Mouse (Mus musculus): ENCODE measurements at regions not wholly inside any gene's neighbourhood (a gene's known extent, or its start where the extent isn't known, plus 50 kb on each side); places are given as distances from the start of the nearest gene placed in this dataset.

- H3K27ac ChIP-seq: peak overlapping the region; percentile 26; the same call in 1 of the 2 replicates
- 26% methylated on average over 4 of the region's 4 CpGs for WGBS
- H3K9ac ChIP-seq (ENCODE audit: low read depth, low read length): no peak overlapping the region
- H3K79me2 ChIP-seq (replicated peaks; ENCODE audit: control insufficient read depth, insufficient read depth, low read length): no peaks in the 10 kb centered on the region
- DNase-seq: peak in 1 of 2 experiments; percentile 8
- no peaks in the 10 kb centered on the region for H3K36me3 ChIP-seq (ENCODE audit: control insufficient read depth, insufficient read depth, low read length)
- peaks cover 3% of the 10 kb centered on the region for H3K4me1 ChIP-seq (ENCODE audit: control insufficient read depth, insufficient read depth, low read length)
- H3K27me3 ChIP-seq (ENCODE audit: control insufficient read depth, insufficient read depth, low read length): no peaks in the 10 kb centered on the region
- no peak overlapping the region for H3K4me3 ChIP-seq
- TF ChIP-seq POLR2A (IDR thresholded peaks at IDR 0.05; ENCODE audit: insufficient read depth, low read depth, low read length) (no peak), EP300 (IDR thresholded peaks at IDR 0.05; ENCODE audit: insufficient read depth, low read depth, low read length) (no peak), CTCF (IDR thresholded peaks at IDR 0.05) (no peak)
- intact Hi-C loops (cut with DNase I): no loop called here
Observed at GRCm38 (mm10) chr19:18101423-18102341, 264.2 kb upstream of the Pcsk5 start.

DNA sequence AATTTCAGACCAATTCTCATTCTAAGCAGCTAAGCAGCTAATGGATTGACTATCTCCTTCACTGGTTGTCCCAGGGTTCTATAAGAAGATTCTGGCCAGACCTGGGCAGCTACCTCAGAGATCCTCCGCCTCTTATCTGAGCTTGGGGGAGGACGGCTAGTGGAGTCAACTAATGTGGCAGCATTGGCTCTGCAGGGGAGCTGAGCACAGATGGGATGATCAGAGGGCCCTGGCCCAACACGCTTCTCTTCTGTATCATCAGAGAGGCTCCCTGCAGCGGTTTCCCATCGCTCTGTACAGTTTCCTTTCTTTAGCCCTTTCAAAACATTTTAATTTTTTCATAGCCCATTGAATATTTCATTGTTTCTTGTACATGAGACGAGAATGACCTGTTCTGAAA, 245.9 kb upstream of the Pcsk5 start:
- Histone ChIP-seq H3K4me3 (no peak overlapping the region), H3K27ac (no peak overlapping the region), H3K79me2 (replicated peaks; ENCODE audit: control insufficient read depth, insufficient read depth, low read length) (no peaks in the 10 kb centered on the region), H3K27me3 (ENCODE audit: control insufficient read depth, insufficient read depth, low read length) (no peaks in the 10 kb centered on the region), H3K4me1 (ENCODE audit: control insufficient read depth, insufficient read depth, low read length) (no peaks in the 10 kb centered on the region), H3K9ac (ENCODE audit: low read depth, low read length) (no peak overlapping the region), H3K36me3 (ENCODE audit: control insufficient read depth, insufficient read depth, low read length) (no peaks in the 10 kb centered on the region)
- intact Hi-C loops (cut with DNase I): no loop called here
- DNase-seq: no peak
- TF ChIP-seq CTCF (IDR thresholded peaks at IDR 0.05): no peak
- WGBS: 74% methylated on average over 6 of the region's 6 CpGs

DNA sequence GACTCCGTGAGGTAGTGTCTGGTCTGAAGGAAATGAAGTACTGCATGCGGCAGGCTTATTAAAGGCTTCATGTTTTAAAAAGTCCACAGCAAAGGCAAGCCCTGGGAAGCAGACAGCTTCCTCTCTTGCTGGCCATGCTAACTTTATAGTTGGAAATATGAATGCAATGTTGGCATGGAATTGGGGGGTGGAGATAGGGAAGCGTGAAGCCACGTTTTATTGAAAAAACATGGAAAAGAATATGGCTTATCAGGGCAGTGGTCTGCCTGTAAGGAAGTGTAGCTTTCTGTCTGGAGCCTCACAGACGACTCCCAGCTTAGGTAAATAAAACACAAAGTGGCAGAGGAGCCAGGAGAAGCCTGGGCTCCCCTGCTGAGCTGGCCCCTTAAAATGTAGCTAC, 231.5 kb upstream of the Pcsk5 start:
- 30% methylated on average over 5 of the region's 5 CpGs for WGBS

GRCm38 (mm10) chr19:18067855-18068494, 230.5 kb upstream of the Pcsk5 start:
- H3K79me2 ChIP-seq (replicated peaks; ENCODE audit: control insufficient read depth, insufficient read depth, low read length): no peaks in the 10 kb centered on the region
- no peaks in the 10 kb centered on the region for H3K36me3 ChIP-seq (ENCODE audit: control insufficient read depth, insufficient read depth, low read length)
- H3K27ac ChIP-seq: no peak overlapping the region
- H3K27me3 ChIP-seq (ENCODE audit: control insufficient read depth, insufficient read depth, low read length): no peaks in the 10 kb centered on the region
- 70% methylated on average over 8 of the region's 8 CpGs for WGBS
- H3K4me1 ChIP-seq (ENCODE audit: control insufficient read depth, insufficient read depth, low read length): no peaks in the 10 kb centered on the region
- no peak overlapping the region for H3K9ac ChIP-seq (ENCODE audit: low read depth, low read length)
- TF ChIP-seq CTCF (IDR thresholded peaks at IDR 0.05): no peak
- TF ChIP-seq EP300 (IDR thresholded peaks at IDR 0.05; ENCODE audit: insufficient read depth, low read depth, low read length): no peak
- no peak for TF ChIP-seq POLR2A (IDR thresholded peaks at IDR 0.05; ENCODE audit: insufficient read depth, low read depth, low read length)
- DNase-seq: no peak
- H3K4me3 ChIP-seq: no peak overlapping the region
- intact Hi-C loops (cut with DNase I): no loop called here

More for the DNA sequence above, 231.5 kb upstream of the Pcsk5 start:
- H3K4me3 ChIP-seq: no peak overlapping the region
- H3K27me3 ChIP-seq (ENCODE audit: control insufficient read depth, insufficient read depth, low read length): no peaks in the 10 kb centered on the region
- intact Hi-C loops (cut with DNase I): no loop called here
- no peaks in the 10 kb centered on the region for H3K79me2 ChIP-seq (replicated peaks; ENCODE audit: control insufficient read depth, insufficient read depth, low read length)
- no peaks in the 10 kb centered on the region for H3K4me1 ChIP-seq (ENCODE audit: control insufficient read depth, insufficient read depth, low read length)
- TF ChIP-seq CTCF (IDR thresholded peaks at IDR 0.05): no peak
- TF ChIP-seq EP300 (IDR thresholded peaks at IDR 0.05; ENCODE audit: insufficient read depth, low read depth, low read length): no peak
- TF ChIP-seq POLR2A (IDR thresholded peaks at IDR 0.05; ENCODE audit: insufficient read depth, low read depth, low read length): no peak
- DNase-seq: no peak
- no peak overlapping the region for H3K9ac ChIP-seq (ENCODE audit: low read depth, low read length)
- no peak overlapping the region for H3K27ac ChIP-seq
- H3K36me3 ChIP-seq (ENCODE audit: control insufficient read depth, insufficient read depth, low read length): no peaks in the 10 kb centered on the region

DNA sequence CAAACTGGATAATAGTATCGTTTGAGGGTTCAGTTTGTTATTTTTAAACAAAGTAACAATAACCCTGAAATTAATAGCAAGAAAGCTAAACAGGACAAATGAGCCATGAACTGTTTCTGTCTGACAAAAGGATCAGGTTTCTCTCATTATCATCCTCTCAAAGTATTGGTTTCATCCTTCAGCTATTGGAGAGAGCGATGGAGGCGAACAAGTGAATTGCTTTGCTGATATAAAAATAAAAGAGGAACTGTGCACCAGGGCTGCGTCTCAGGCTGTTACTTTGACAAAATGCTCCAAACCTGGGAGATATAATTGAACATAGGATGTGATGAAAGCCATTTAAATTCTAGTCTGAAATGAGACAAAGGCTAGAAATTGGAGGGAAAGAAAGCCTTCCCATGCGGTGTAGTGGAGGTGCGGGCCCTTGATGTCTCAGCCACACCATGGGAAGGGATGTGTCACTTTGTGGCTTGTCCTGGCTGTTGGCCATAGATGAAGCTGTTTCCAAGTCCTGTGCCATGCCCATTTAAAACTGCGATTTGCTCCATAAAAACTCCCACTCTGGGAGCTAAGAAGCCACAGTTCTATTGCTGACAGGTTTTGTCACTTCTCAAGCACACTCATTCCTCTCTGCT, 219.9 kb upstream of the Pcsk5 start:
- no peak overlapping the region for H3K9ac ChIP-seq (ENCODE audit: low read depth, low read length)
- no peak overlapping the region for H3K4me3 ChIP-seq
- H3K36me3 ChIP-seq (ENCODE audit: control insufficient read depth, insufficient read depth, low read length): no peaks in the 10 kb centered on the region
- WGBS: 89% methylated on average over 7 of the region's 7 CpGs
- H3K27me3 ChIP-seq (ENCODE audit: control insufficient read depth, insufficient read depth, low read length): no peaks in the 10 kb centered on the region
- no peak for DNase-seq
- H3K27ac ChIP-seq: no peak overlapping the region
- intact Hi-C loops (cut with DNase I): no loop called here
- no peaks in the 10 kb centered on the region for H3K4me1 ChIP-seq (ENCODE audit: control insufficient read depth, insufficient read depth, low read length)
- no peaks in the 10 kb centered on the region for H3K79me2 ChIP-seq (replicated peaks; ENCODE audit: control insufficient read depth, insufficient read depth, low read length)
- TF ChIP-seq CTCF (IDR thresholded peaks at IDR 0.05) (no peak), POLR2A (IDR thresholded peaks at IDR 0.05; ENCODE audit: insufficient read depth, low read depth, low read length) (no peak), EP300 (IDR thresholded peaks at IDR 0.05; ENCODE audit: insufficient read depth, low read depth, low read length) (no peak)

Measured in heart, adult 2 months (tissue).